Mouse (Mus musculus): Measurements from ENCODE around the gene Plaur. TPM values are rescaled to one million over a fixed set of nuclear protein-coding genes. Genes with fewer than 3 reads are reported as not detected.

The Plaur gene
- polyA plus RNA-seq, 1 experiment from 2014 or later: 2.5 TPM

GRCm38 (mm10) chr7:24485481-24485880 lies 23.2 kb downstream of the Plaur start:
- Histone ChIP-seq H3K4me1 (peaks cover 31% of the 10 kb centered on the region), H3K36me3 (no peaks in the 10 kb centered on the region), H3K27ac (0 out of 2 replicates have a peak overlapping the region, but pooled peaks have one; percentile 27), H3K4me3 (no peak overlapping the region), H3K27me3 (ENCODE audit: low read depth, poor library complexity, severe bottlenecking) (peaks cover 58% of the 10 kb centered on the region), H3K9me3 (replicated peaks) (no peaks in the 10 kb centered on the region)
- 78% methylated on average over 9 of the region's 9 CpGs for WGBS
- no peak for DNase-seq (ENCODE audit: low spot score)

GRCm38 (mm10) chr7:24486654-24487130 lies 24.4 kb downstream of the Plaur start:
- 61% methylated on average over 9 of the region's 9 CpGs for WGBS
- no peak for DNase-seq (ENCODE audit: low spot score)
- Histone ChIP-seq H3K27me3 (ENCODE audit: low read depth, poor library complexity, severe bottlenecking) (peaks cover 46% of the 10 kb centered on the region), H3K4me3 (no peak overlapping the region), H3K27ac (no peak overlapping the region; the same call in 1 of the 2 replicates), H3K4me1 (peaks cover 21% of the 10 kb centered on the region), H3K36me3 (no peaks in the 10 kb centered on the region), H3K9me3 (replicated peaks) (no peaks in the 10 kb centered on the region)

GRCm38 (mm10) chr7:24487403-24487802 lies 25.1 kb downstream of the Plaur start:
- peaks cover 20% of the 10 kb centered on the region for H3K4me1 ChIP-seq
- no peaks in the 10 kb centered on the region for H3K36me3 ChIP-seq
- peaks cover 39% of the 10 kb centered on the region for H3K27me3 ChIP-seq (ENCODE audit: low read depth, poor library complexity, severe bottlenecking)
- H3K9me3 ChIP-seq (replicated peaks): no peaks in the 10 kb centered on the region
- no peak overlapping the region for H3K27ac ChIP-seq
- DNase-seq (ENCODE audit: low spot score): no peak
- WGBS: 35% methylated on average over 3 of the region's 3 CpGs
- H3K4me3 ChIP-seq: no peak overlapping the region

GRCm38 (mm10) chr7:24488303-24488702 lies 26.0 kb downstream of the Plaur start:
- DNase-seq (ENCODE audit: low spot score): no peak
- no peaks in the 10 kb centered on the region for H3K9me3 ChIP-seq (replicated peaks)
- 87% methylated on average over 8 of the region's 8 CpGs for WGBS

GRCm38 (mm10) chr7:24499856-24500577 lies 37.7 kb downstream of the Plaur start:
- peak overlapping the region; percentile 44; the same call in 1 of the 2 replicates for H3K27ac ChIP-seq
- peaks cover 3% of the 10 kb centered on the region; the same call in 1 of the 2 replicates for H3K36me3 ChIP-seq
- peaks cover 65% of the 10 kb centered on the region for H3K27me3 ChIP-seq (ENCODE audit: low read depth, poor library complexity, severe bottlenecking)
- peaks cover 33% of the 10 kb centered on the region for H3K4me1 ChIP-seq
- H3K4me3 ChIP-seq: peak overlapping the region; percentile 55
- H3K9me3 ChIP-seq (replicated peaks): no peaks in the 10 kb centered on the region
- peak; percentile 71 for DNase-seq (ENCODE audit: low spot score)
- WGBS: 12% methylated on average over 43 of the region's 43 CpGs

More at GRCm38 (mm10) chr7:24488303-24488702, 26.0 kb downstream of the Plaur start:
- Histone ChIP-seq H3K27me3 (ENCODE audit: low read depth, poor library complexity, severe bottlenecking) (peaks cover 30% of the 10 kb centered on the region), H3K36me3 (no peaks in the 10 kb centered on the region), H3K4me1 (peaks cover 12% of the 10 kb centered on the region), H3K4me3 (no peak overlapping the region), H3K27ac (no peak overlapping the region)

- peaks cover 65% of the 10 kb centered on the region for H3K27me3 ChIP-seq (ENCODE audit: low read depth, poor library complexity, severe bottlenecking)
- peaks cover 3% of the 10 kb centered on the region; the same call in 1 of the 2 replicates for H3K36me3 ChIP-seq
- WGBS: 24% methylated on average over 7 of the region's 7 CpGs
- peaks cover 42% of the 10 kb centered on the region for H3K4me1 ChIP-seq
- no peaks in the 10 kb centered on the region for H3K9me3 ChIP-seq (replicated peaks)
- peak; percentile 59 for DNase-seq (ENCODE audit: low spot score)
- H3K27ac ChIP-seq: no peak overlapping the region
- no peak overlapping the region for H3K4me3 ChIP-seq
Measured at GRCm38 (mm10) chr7:24500929-24501328, 38.6 kb downstream of the Plaur start.

GRCm38 (mm10) chr7:24501492-24501891 lies 39.2 kb downstream of the Plaur start:
- 44% methylated on average over 21 of the region's 21 CpGs for WGBS
- Histone ChIP-seq H3K27ac (no peak overlapping the region), H3K9me3 (replicated peaks) (no peaks in the 10 kb centered on the region), H3K4me1 (peaks cover 47% of the 10 kb centered on the region), H3K36me3 (peaks cover 3% of the 10 kb centered on the region; the same call in 1 of the 2 replicates), H3K4me3 (no peak overlapping the region), H3K27me3 (ENCODE audit: low read depth, poor library complexity, severe bottlenecking) (peaks cover 65% of the 10 kb centered on the region)
- DNase-seq (ENCODE audit: low spot score): no peak

GRCm38 (mm10) chr7:24504004-24504403 lies 41.7 kb downstream of the Plaur start:
- peaks cover 56% of the 10 kb centered on the region for H3K4me1 ChIP-seq
- no peak for DNase-seq (ENCODE audit: low spot score)
- no peaks in the 10 kb centered on the region for H3K9me3 ChIP-seq (replicated peaks)
- H3K27me3 ChIP-seq (ENCODE audit: low read depth, poor library complexity, severe bottlenecking): peaks cover 47% of the 10 kb centered on the region
- 23% methylated on average over 10 of the region's 10 CpGs for WGBS
- H3K36me3 ChIP-seq: peaks cover 3% of the 10 kb centered on the region; the same call in 1 of the 2 replicates
- peak overlapping the region; percentile 18; the same call in 1 of the 2 replicates for H3K4me3 ChIP-seq
- no peak overlapping the region for H3K27ac ChIP-seq

- Histone ChIP-seq H3K4me3 (0 out of 2 replicates have a peak overlapping the region, but pooled peaks have one; percentile 19), H3K36me3 (peaks cover 3% of the 10 kb centered on the region; the same call in 1 of the 2 replicates), H3K27me3 (ENCODE audit: low read depth, poor library complexity, severe bottlenecking) (peaks cover 39% of the 10 kb centered on the region), H3K9me3 (replicated peaks) (no peaks in the 10 kb centered on the region), H3K27ac (0 out of 2 replicates have a peak overlapping the region, but pooled peaks have one; percentile 26), H3K4me1 (peaks cover 47% of the 10 kb centered on the region)
- no peak for DNase-seq (ENCODE audit: low spot score)
- WGBS: 3% methylated on average over 4 of the region's 4 CpGs
Measured at GRCm38 (mm10) chr7:24504868-24505267, 42.6 kb downstream of the Plaur start.

- Histone ChIP-seq H3K27ac (peak overlapping the region; percentile 100), H3K27me3 (ENCODE audit: low read depth, poor library complexity, severe bottlenecking) (peaks cover 32% of the 10 kb centered on the region), H3K36me3 (peaks cover 4% of the 10 kb centered on the region), H3K4me1 (peaks cover 40% of the 10 kb centered on the region), H3K4me3 (peak overlapping the region; percentile 78), H3K9me3 (replicated peaks) (no peaks in the 10 kb centered on the region)
- no peak for DNase-seq (ENCODE audit: low spot score)
- WGBS: 18% methylated on average over 15 of the region's 15 CpGs
Measured at GRCm38 (mm10) chr7:24505447-24506064, 43.3 kb downstream of the Plaur start.

- 11% methylated on average over 3 of the region's 3 CpGs for WGBS
- H3K27me3 ChIP-seq (ENCODE audit: low read depth, poor library complexity, severe bottlenecking): peaks cover 27% of the 10 kb centered on the region
- no peaks in the 10 kb centered on the region for H3K9me3 ChIP-seq (replicated peaks)
- H3K36me3 ChIP-seq: peaks cover 9% of the 10 kb centered on the region
- DNase-seq (ENCODE audit: low spot score): no peak
- peak overlapping the region; percentile 100 for H3K27ac ChIP-seq
- peak overlapping the region; percentile 78 for H3K4me3 ChIP-seq
- peaks cover 40% of the 10 kb centered on the region for H3K4me1 ChIP-seq
Measured at GRCm38 (mm10) chr7:24506065-24506459, 43.8 kb downstream of the Plaur start.

GRCm38 (mm10) chr7:24506476-24506837 lies 44.2 kb downstream of the Plaur start:
- H3K9me3 ChIP-seq (replicated peaks): no peaks in the 10 kb centered on the region
- H3K4me3 ChIP-seq: peak overlapping the region; percentile 78
- no peak for DNase-seq (ENCODE audit: low spot score)
- 1% methylated on average over 12 of the region's 12 CpGs for WGBS
- H3K4me1 ChIP-seq: peaks cover 40% of the 10 kb centered on the region
- H3K36me3 ChIP-seq: peaks cover 13% of the 10 kb centered on the region
- peaks cover 23% of the 10 kb centered on the region for H3K27me3 ChIP-seq (ENCODE audit: low read depth, poor library complexity, severe bottlenecking)
- H3K27ac ChIP-seq: peak overlapping the region; percentile 100

Data from limb, embryonic 10.5 days (tissue).